Mouse (Mus musculus): ENCODE data around the gene Sparcl1. TPM values are rescaled to one million over a fixed set of nuclear protein-coding genes. Genes with fewer than 3 reads are reported as not detected.

Sparcl1 gene
- total and polyA plus RNA-seq, 3 experiments = 122 to 219 (median 182) TPM

DNA sequence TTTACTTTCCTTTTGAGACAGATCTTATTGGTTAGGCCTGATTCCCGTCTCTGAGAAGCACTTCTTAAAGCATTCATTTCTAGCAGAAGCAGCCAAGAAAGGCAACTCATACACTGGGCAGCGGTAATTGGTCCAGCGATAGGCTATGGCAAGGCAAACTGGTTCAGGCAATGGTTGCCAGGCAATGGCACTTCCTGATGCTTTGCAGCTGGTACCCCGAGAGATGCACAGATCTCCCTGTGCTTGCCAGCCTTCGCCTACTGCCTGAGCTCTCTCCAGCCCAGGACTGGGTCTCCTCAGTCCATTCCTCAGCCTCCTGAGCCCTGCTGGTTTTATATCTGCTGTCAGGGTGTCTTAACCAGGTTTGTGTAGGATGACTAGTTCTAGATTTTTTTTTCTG lies 53.1 kb downstream of the Sparcl1 start:
- Histone ChIP-seq H3K4me3 (no peak overlapping the region), H3K36me3 (ENCODE audit: control insufficient read depth, insufficient read depth, low read length) (no peaks in the 10 kb centered on the region; the same call in 1 of the 2 replicates), H3K9ac (ENCODE audit: low read depth, low read length) (no peak overlapping the region), H3K79me2 (replicated peaks; ENCODE audit: control insufficient read depth, insufficient read depth, low read length) (no peaks in the 10 kb centered on the region), H3K4me1 (ENCODE audit: control insufficient read depth, insufficient read depth, low read length) (no peaks in the 10 kb centered on the region; the same call in 1 of the 2 replicates), H3K27me3 (ENCODE audit: control insufficient read depth, insufficient read depth, low read length) (no peaks in the 10 kb centered on the region), H3K27ac (no peak overlapping the region)
- TF ChIP-seq POLR2A (IDR thresholded peaks at IDR 0.05; ENCODE audit: insufficient read depth, low read depth, low read length) = no peak
- no peak for DNase-seq
- intact Hi-C loops (cut with DNase I) = no loop called here
- 93% methylated on average over 5 of the region's 5 CpGs for WGBS

DNA sequence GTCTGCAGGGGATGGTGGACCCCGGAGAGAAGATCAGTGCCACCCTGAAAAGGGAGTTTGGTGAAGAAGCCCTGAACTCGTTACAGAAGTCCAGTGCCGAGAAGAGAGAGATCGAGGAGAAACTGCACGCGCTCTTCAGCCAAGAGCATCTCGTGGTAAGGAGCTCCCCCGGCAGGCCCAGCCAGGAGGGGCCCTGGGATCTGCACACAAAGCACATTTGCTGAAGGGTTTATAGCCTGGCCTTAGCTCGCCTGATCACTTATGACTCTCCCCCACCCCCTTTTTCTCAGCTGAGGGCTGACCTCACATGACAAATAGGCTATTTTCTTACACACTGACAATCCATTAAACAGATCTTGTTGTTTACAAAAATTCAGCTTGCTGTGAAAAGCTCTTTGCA lies 53.9 kb downstream of the Sparcl1 start:
- whole genome bisulfite sequencing = 87% methylated on average over 9 of the region's 9 CpGs
- no peak for DNase-seq
- Histone ChIP-seq H3K27me3 (ENCODE audit: control insufficient read depth, insufficient read depth, low read length) (no peaks in the 10 kb centered on the region), H3K36me3 (ENCODE audit: control insufficient read depth, insufficient read depth, low read length) (no peaks in the 10 kb centered on the region; the same call in 1 of the 2 replicates), H3K4me3 (no peak overlapping the region), H3K79me2 (replicated peaks; ENCODE audit: control insufficient read depth, insufficient read depth, low read length) (no peaks in the 10 kb centered on the region), H3K9ac (ENCODE audit: low read depth, low read length) (no peak overlapping the region), H3K27ac (no peak overlapping the region), H3K4me1 (ENCODE audit: control insufficient read depth, insufficient read depth, low read length) (no peaks in the 10 kb centered on the region; the same call in 1 of the 2 replicates)
- TF ChIP-seq POLR2A (IDR thresholded peaks at IDR 0.05; ENCODE audit: insufficient read depth, low read depth, low read length) = no peak
- TF ChIP-seq CTCF (IDR thresholded peaks at IDR 0.05) = no peak
- no peak for TF ChIP-seq EP300 (IDR thresholded peaks at IDR 0.05; ENCODE audit: insufficient read depth, low read depth, low read length)
- intact Hi-C loops (cut with DNase I) = no loop called here

DNA sequence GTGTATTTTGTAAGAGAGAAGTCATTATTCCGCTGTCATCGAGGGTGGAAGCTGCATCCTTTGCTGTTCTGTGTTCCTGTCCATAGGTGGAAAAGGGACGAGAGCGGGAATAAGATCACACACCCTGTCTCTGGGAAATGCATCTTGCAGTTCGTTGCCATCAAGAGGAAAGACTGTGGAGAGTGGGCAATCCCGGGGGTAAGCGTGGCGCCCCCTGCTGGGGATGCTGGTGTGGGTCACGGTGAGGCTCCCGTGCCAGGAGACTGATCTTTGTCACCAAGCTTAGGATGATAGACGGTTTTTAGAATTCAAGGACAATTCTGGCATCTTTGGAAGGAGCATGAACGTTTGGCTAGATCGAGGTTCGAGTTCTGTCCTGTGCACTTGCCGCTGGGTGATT lies 55.5 kb downstream of the Sparcl1 start:
- Histone ChIP-seq H3K4me1 (ENCODE audit: control insufficient read depth, insufficient read depth, low read length) (no peaks in the 10 kb centered on the region; the same call in 1 of the 2 replicates), H3K79me2 (replicated peaks; ENCODE audit: control insufficient read depth, insufficient read depth, low read length) (no peaks in the 10 kb centered on the region), H3K27ac (no peak overlapping the region), H3K27me3 (ENCODE audit: control insufficient read depth, insufficient read depth, low read length) (no peaks in the 10 kb centered on the region), H3K4me3 (no peak overlapping the region), H3K36me3 (ENCODE audit: control insufficient read depth, insufficient read depth, low read length) (no peaks in the 10 kb centered on the region), H3K9ac (ENCODE audit: low read depth, low read length) (no peak overlapping the region)
- TF ChIP-seq EP300 (IDR thresholded peaks at IDR 0.05; ENCODE audit: insufficient read depth, low read depth, low read length) = no peak
- TF ChIP-seq CTCF (IDR thresholded peaks at IDR 0.05) = peak; percentile 82
- intact Hi-C loops (cut with DNase I) = no loop called here
- peak; percentile 36 to 71 for DNase-seq
- 59% methylated on average over 15 of the region's 15 CpGs for WGBS

DNA sequence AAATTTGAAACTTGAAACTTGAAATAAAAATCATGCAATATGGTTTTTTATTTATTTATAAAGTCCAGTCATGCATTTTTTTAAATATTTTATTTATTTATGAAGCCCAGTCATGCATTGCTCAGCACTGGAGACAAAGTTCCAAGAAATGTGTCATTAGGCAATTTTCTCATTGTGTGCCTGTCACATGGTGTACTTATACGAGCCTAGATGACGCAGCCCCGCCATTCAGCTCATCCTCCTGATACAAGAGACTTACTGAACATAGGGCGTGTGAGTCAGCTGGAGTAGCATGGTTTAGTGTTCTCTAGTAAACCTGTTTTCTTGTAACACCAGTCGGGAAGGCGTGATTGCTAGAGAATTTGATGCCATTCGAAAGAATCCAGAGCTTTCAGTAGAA lies 57.2 kb downstream of the Sparcl1 start:
- no peaks in the 10 kb centered on the region for H3K27me3 ChIP-seq (ENCODE audit: control insufficient read depth, insufficient read depth, low read length)
- no peak overlapping the region for H3K9ac ChIP-seq (ENCODE audit: low read depth, low read length)
- no peak for TF ChIP-seq EP300 (IDR thresholded peaks at IDR 0.05; ENCODE audit: insufficient read depth, low read depth, low read length)
- TF ChIP-seq CTCF (IDR thresholded peaks at IDR 0.05) = no peak
- TF ChIP-seq POLR2A (IDR thresholded peaks at IDR 0.05; ENCODE audit: insufficient read depth, low read depth, low read length) = no peak
- H3K36me3 ChIP-seq (ENCODE audit: control insufficient read depth, insufficient read depth, low read length) = no peaks in the 10 kb centered on the region; the same call in 1 of the 2 replicates
- no peak overlapping the region for H3K4me3 ChIP-seq
- DNase-seq = no peak
- H3K4me1 ChIP-seq (ENCODE audit: control insufficient read depth, insufficient read depth, low read length) = no peaks in the 10 kb centered on the region
- H3K79me2 ChIP-seq (replicated peaks; ENCODE audit: control insufficient read depth, insufficient read depth, low read length) = no peaks in the 10 kb centered on the region; the same call in 1 of the 2 replicates
- intact Hi-C loops (cut with DNase I) = no loop called here
- WGBS = 90% methylated on average over 7 of the region's 7 CpGs
- no peak overlapping the region for H3K27ac ChIP-seq

DNA sequence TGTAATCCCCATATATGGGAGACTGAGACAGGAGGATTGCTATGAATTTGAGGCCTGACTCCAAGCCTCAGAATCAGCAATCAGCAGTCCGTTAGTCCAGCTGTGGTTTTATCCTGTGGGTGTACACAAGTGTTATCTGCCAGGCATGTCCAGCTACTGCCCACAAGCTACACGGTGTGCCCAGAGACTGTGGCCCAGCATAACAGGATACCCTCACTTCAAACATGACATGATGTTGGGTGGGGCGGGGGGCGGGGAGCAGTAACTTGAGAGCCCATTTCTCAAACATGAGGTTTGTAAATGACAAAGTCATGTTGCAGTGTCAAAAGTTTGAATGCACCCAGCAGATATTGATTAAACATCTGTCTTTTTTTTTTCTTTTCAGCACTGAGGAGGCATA lies 57.7 kb downstream of the Sparcl1 start:
- no peak overlapping the region for H3K4me3 ChIP-seq
- TF ChIP-seq CTCF (IDR thresholded peaks at IDR 0.05) (no peak), POLR2A (IDR thresholded peaks at IDR 0.05; ENCODE audit: insufficient read depth, low read depth, low read length) (no peak), EP300 (IDR thresholded peaks at IDR 0.05; ENCODE audit: insufficient read depth, low read depth, low read length) (no peak)
- H3K4me1 ChIP-seq (ENCODE audit: control insufficient read depth, insufficient read depth, low read length) = no peaks in the 10 kb centered on the region
- H3K27ac ChIP-seq = no peak overlapping the region
- no peak overlapping the region for H3K9ac ChIP-seq (ENCODE audit: low read depth, low read length)
- H3K79me2 ChIP-seq (replicated peaks; ENCODE audit: control insufficient read depth, insufficient read depth, low read length) = no peaks in the 10 kb centered on the region; the same call in 1 of the 2 replicates
- DNase-seq = no peak
- no peaks in the 10 kb centered on the region; the same call in 1 of the 2 replicates for H3K36me3 ChIP-seq (ENCODE audit: control insufficient read depth, insufficient read depth, low read length)
- no peaks in the 10 kb centered on the region for H3K27me3 ChIP-seq (ENCODE audit: control insufficient read depth, insufficient read depth, low read length)
- intact Hi-C loops (cut with DNase I) = no loop called here
- 83% methylated on average over 4 of the region's 4 CpGs for WGBS

DNA sequence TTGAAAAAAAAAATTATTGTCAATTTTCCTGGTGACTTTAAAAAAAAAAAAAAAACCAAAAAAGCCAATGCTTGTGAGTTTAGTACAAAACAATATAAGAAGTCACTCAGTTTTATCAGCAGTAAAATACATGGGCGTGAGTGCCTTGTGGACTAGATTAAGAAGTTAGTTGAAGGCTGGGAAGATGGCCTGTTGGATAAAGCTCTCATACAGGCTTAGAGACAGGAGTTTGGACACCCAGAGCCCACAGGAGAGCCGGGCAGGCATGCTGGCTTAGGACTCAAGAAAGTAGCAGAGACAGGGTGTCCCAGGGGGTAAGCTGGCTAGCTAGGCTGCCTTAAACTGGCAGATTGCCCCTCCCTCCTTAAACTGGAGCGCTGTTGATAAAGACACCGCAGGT lies 58.6 kb downstream of the Sparcl1 start:
- intact Hi-C loops (cut with DNase I) = no loop called here
- H3K36me3 ChIP-seq (ENCODE audit: control insufficient read depth, insufficient read depth, low read length) = no peaks in the 10 kb centered on the region; the same call in 1 of the 2 replicates

More for the DNA sequence above, 58.6 kb downstream of the Sparcl1 start:
- H3K9ac ChIP-seq (ENCODE audit: low read depth, low read length) = no peak overlapping the region
- no peak overlapping the region for H3K4me3 ChIP-seq
- no peaks in the 10 kb centered on the region for H3K4me1 ChIP-seq (ENCODE audit: control insufficient read depth, insufficient read depth, low read length)
- H3K27me3 ChIP-seq (ENCODE audit: control insufficient read depth, insufficient read depth, low read length) = no peaks in the 10 kb centered on the region
- WGBS = 86% methylated on average over 4 of the region's 4 CpGs
- no peak for TF ChIP-seq EP300 (IDR thresholded peaks at IDR 0.05; ENCODE audit: insufficient read depth, low read depth, low read length)
- TF ChIP-seq CTCF (IDR thresholded peaks at IDR 0.05) = no peak
- TF ChIP-seq POLR2A (IDR thresholded peaks at IDR 0.05; ENCODE audit: insufficient read depth, low read depth, low read length) = no peak
- no peak for DNase-seq
- no peaks in the 10 kb centered on the region; the same call in 1 of the 2 replicates for H3K79me2 ChIP-seq (replicated peaks; ENCODE audit: control insufficient read depth, insufficient read depth, low read length)
- H3K27ac ChIP-seq = no peak overlapping the region
